Mouse (Mus musculus): Measurements from ENCODE around the gene Rab1a. TPM values are rescaled to one million over a fixed set of nuclear protein-coding genes. Genes with fewer than 3 reads are reported as not detected.

Rab1a gene
- polyA plus RNA-seq (2017; shearing (Covaris generic)), result 152 TPM

GRCm38 (mm10) chr11:20200713-20201575, at the start of gene Rab1a:
Rab1a (plus strand) TSS chr11:20201432.

GRCm38 (mm10) chr11:20249296-20250110, 48.3 kb downstream of the Rab1a start, which contains the start of gene Cep68:
Cep68 (minus strand) TSS chr11:20249429.

Other genes with a start within 250 kb of the Rab1a start
- gene Actr2, start 88.5 kb upstream of the Rab1a start, polyA plus RNA-seq (2017; shearing (Covaris generic)), result 213 TPM
- gene Cep68, start 48.0 kb downstream of the Rab1a start, polyA plus RNA-seq (2017; shearing (Covaris generic)), result 18.6 TPM
- 0.70 TPM for gene Slc1a4, start 131.3 kb downstream of the Rab1a start, polyA plus RNA-seq (2017; shearing (Covaris generic))

Data from effector memory CD4-positive, alpha-beta T cell, adult 5 months (primary cell).